Mouse (Mus musculus): ENCODE data around the gene Fkbpl.

GRCm38 (mm10) chr17:34670235-34670634, 25.7 kb downstream of the Fkbpl start, which contains the start of gene Tnxb:
- TF ChIP-seq TAL1 (IDR thresholded peaks at IDR 0.05; ENCODE audit: low read length) (no peak), GATA1 (IDR thresholded peaks at IDR 0.05; ENCODE audit: low read length) (no peak)
